Mouse (Mus musculus) ES-Bruce4 (cell line): ENCODE measurements around the gene Etfrf1. TPM values are rescaled to one million over a fixed set of nuclear protein-coding genes. Genes with fewer than 3 reads are reported as not detected.

Source experiments
- H3K27ac ChIP-seq: 2 replicates; pipeline ENCODE4 v1.5.1; 2012; ENCODE audit warnings: low read length, inconsistent platforms; ENCODE audit not compliant: insufficient read depth
- H3K27me3 ChIP-seq: 2 replicates; pipeline ENCODE4 v1.6.1; 2012; ENCODE audit warnings: mild to moderate bottlenecking, low read length, inconsistent platforms; ENCODE audit not compliant: control insufficient read depth, poor library complexity, insufficient read depth, severe bottlenecking
- H3K36me3 ChIP-seq: 2 replicates; pipeline ENCODE4 v1.6.1; 2012; ENCODE audit warnings: inconsistent platforms, mild to moderate bottlenecking, low read length, moderate library complexity; ENCODE audit not compliant: control insufficient read depth, poor library complexity, insufficient read depth, severe bottlenecking
- H3K4me1 ChIP-seq: one replicate; pipeline ENCODE4 v1.8.1; 2011; ENCODE audit warnings: low read length; ENCODE audit not compliant: control insufficient read depth, insufficient read depth
- H3K4me3 ChIP-seq: 2 replicates; pipeline ENCODE4 v1.5.1; 2011; ENCODE audit warnings: low read depth, mild to moderate bottlenecking, low read length
- H3K9ac ChIP-seq: 2 replicates; pipeline ENCODE4 v1.6.1; 2012; ENCODE audit warnings: low read depth, mild to moderate bottlenecking, inconsistent platforms; ENCODE audit not compliant: poor library complexity, severe bottlenecking
- H3K9me3 ChIP-seq: replicated peaks from 2 replicates; pipeline ENCODE4 v1.6.1; 2012; ENCODE audit warnings: mild to moderate bottlenecking, low read length, inconsistent platforms; ENCODE audit not compliant: control insufficient read depth, poor library complexity, insufficient read depth, severe bottlenecking
- CTCF ChIP-seq: IDR thresholded peaks from one replicate; pipeline ENCODE4 v1.8.1; 2011; ENCODE audit warnings: low read depth, low read length
- EP300 ChIP-seq: IDR thresholded peaks from 2 replicates; pipeline ENCODE4 v1.6.1; 2011; ENCODE audit warnings: low read depth, low read length; ENCODE audit not compliant: insufficient read depth
- POLR2A ChIP-seq: IDR thresholded peaks from one replicate; pipeline ENCODE4 v1.8.1; 2011; ENCODE audit warnings: low read length; ENCODE audit not compliant: insufficient read depth
- polyA plus RNA-seq: library from polyadenylated mRNA; stranded (reverse); fragments of >200 nt; gene quantifications from 2 replicates; pipeline ENCODE4 v1.2.4, GENCODE M21; 2011; ENCODE audit warnings: low read depth; ENCODE audit not compliant: missing spikeins, insufficient read depth, insufficient read length

Gene Etfrf1
- polyA plus RNA-seq, 1 experiment = 24.6 TPM

DNA sequence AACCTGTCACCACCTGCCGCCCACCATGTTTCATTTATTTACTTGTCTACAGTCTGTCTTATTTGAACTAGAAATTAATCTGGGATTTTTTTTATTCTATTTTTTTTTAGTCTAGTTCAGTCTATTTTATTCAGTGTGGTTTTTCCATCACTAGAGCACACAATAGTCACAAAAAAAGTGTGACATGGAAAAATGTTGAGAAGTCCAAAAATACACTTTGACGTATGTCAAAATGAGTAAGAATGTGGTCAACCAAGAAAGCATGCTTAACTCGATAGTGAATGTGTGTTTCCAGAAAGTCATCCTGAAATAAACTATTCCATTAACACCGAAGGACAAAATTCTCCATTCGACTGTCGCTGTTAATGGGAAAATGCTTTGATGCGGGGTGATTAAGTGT lies 51.4 kb downstream of the Etfrf1 start:
- Histone ChIP-seq H3K9ac (no peak overlapping the region), H3K9me3 (no peaks in the 10 kb centered on the region), H3K4me1 (no peaks in the 10 kb centered on the region), H3K27me3 (no peaks in the 10 kb centered on the region), H3K36me3 (no peaks in the 10 kb centered on the region), H3K4me3 (no peak overlapping the region), H3K27ac (no peak overlapping the region)
- TF ChIP-seq CTCF (no peak), POLR2A (no peak), EP300 (no peak)

Other genes with a start within 250 kb of the Etfrf1 start
- 141 and 170 TPM in 2 replicates for gene Bcat1, start 134.9 kb upstream of the Etfrf1 start, polyA plus RNA-seq
- gene Lrmp, start 95.5 kb upstream of the Etfrf1 start, polyA plus RNA-seq = 0.91 and 1.1 TPM in 2 replicates
- gene Casc1, start 129 bp upstream of the Etfrf1 start, polyA plus RNA-seq = 0.55 and 1.1 TPM in 2 replicates
- gene Kras, start 39.1 kb downstream of the Etfrf1 start, polyA plus RNA-seq = 101 and 104 TPM in 2 replicates